Mouse (Mus musculus) embryonic fibroblast, embryonic 13.5 days (primary cell): ENCODE results near the gene Onecut3. TPM values are rescaled to one million over a fixed set of nuclear protein-coding genes. Genes with fewer than 3 reads are reported as not detected.

Experiments used
- H3K27ac ChIP-seq: 2 replicates; pipeline ENCODE4 v1.5.1; 2012; ENCODE audit warnings: low read length, control low read depth, inconsistent platforms; ENCODE audit not compliant: insufficient read depth
- H3K4me1 ChIP-seq: 2 replicates; pipeline ENCODE4 v1.6.1; 2011; ENCODE audit warnings: low read length; ENCODE audit not compliant: control insufficient read depth, insufficient read depth
- H3K4me3 ChIP-seq: 2 replicates; pipeline ENCODE4 v1.5.1; 2011; ENCODE audit warnings: mild to moderate bottlenecking, control low read depth, low read length; ENCODE audit not compliant: insufficient read depth
- CTCF ChIP-seq: IDR thresholded peaks from 2 replicates; pipeline ENCODE4 v1.5.1; 2011; ENCODE audit warnings: mild to moderate bottlenecking, control low read depth, low read length, moderate library complexity, borderline replicate concordance; ENCODE audit not compliant: insufficient read depth
- POLR2A ChIP-seq: IDR thresholded peaks from 2 replicates; pipeline ENCODE4 v1.6.1; 2011; ENCODE audit warnings: low read depth, mild to moderate bottlenecking, control low read depth, low read length, moderate library complexity
- polyA plus RNA-seq: library from polyadenylated mRNA; stranded (reverse); fragments of >200 nt; gene quantifications from 2 replicates; pipeline ENCODE4 v1.2.4, GENCODE M21; 2011; ENCODE audit warnings: low read depth; ENCODE audit not compliant: missing spikeins, insufficient read length

Onecut3 gene
- polyA plus RNA-seq, 1 experiment, result not detected

DNA sequence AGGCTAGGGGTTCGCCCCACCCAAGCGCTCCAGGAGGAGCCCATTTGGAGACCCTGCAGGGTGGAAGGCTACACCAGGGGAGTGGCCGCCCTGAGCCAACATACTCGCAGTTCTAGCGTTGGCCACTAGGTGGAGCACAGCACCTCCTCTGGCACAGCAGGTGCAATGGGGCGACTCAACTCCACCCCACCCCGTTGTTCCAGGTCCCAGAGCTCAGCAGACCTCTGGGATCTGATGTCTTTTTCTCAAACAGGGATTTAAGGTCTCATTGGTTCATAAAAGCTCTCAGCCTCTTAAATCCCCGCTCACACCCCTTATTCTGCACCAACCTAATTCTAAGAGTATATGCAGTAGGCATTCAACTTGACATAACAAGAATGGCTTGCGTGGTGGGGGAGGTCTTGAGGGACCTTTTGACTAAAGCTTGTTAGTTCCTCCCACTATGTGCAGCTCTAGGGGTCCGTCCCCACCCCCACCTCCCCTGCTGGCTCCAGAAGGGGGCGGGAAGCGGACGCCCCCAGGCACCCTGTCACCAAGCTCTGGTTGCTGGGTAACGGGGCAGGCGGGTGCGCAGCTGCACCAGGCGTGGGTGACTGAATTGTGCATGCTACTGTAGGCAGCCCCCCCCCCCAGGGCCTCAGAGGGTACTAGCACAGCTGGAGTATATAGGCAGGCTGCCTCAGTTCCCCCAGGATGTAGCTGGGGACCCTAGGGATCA lies 71.9 kb downstream of the Onecut3 start:
- Histone ChIP-seq H3K4me1 (no peaks in the 10 kb centered on the region), H3K27ac (no peak overlapping the region), H3K4me3 (no peak overlapping the region)
- TF ChIP-seq CTCF (peak; percentile 98), POLR2A (no peak)

Other genes with a start within 250 kb of the Onecut3 start
- gene Ndufs7, start 245.7 kb upstream of the Onecut3 start, polyA plus RNA-seq, result 65.5 and 65.7 TPM in 2 replicates
- 19.9 and 21.9 TPM in 2 replicates for gene Gamt, start 233.8 kb upstream of the Onecut3 start, polyA plus RNA-seq
- 117 and 142 TPM in 2 replicates for gene Dazap1, start 233.3 kb upstream of the Onecut3 start, polyA plus RNA-seq
- 2,340 and 2,493 TPM in 2 replicates for gene Rps15, start 202.4 kb upstream of the Onecut3 start, polyA plus RNA-seq
- gene Apc2, start 198.9 kb upstream of the Onecut3 start, polyA plus RNA-seq, result 2.5 and 3.7 TPM in 2 replicates
- gene 2310011J03Rik, start 174.3 kb upstream of the Onecut3 start, polyA plus RNA-seq, result 16.4 and 18.6 TPM in 2 replicates
- gene Pcsk4, start 165.3 kb upstream of the Onecut3 start, polyA plus RNA-seq, result 0.42 and 0.81 TPM in 2 replicates
- 1.5 and 1.7 TPM in 2 replicates for gene Reep6, start 164.9 kb upstream of the Onecut3 start, polyA plus RNA-seq
- gene Adamtsl5, start 146.4 kb upstream of the Onecut3 start, polyA plus RNA-seq, result 22.9 and 30.1 TPM in 2 replicates
- not detected in 2 replicates for gene Plk5, start 138.4 kb upstream of the Onecut3 start, polyA plus RNA-seq
- 39.1 and 40.4 TPM in 2 replicates for gene Mex3d, start 107.2 kb upstream of the Onecut3 start, polyA plus RNA-seq
- 83.3 and 99.1 TPM in 2 replicates for gene Mbd3, start 95.3 kb upstream of the Onecut3 start, polyA plus RNA-seq
- gene Uqcr11, start 88.0 kb upstream of the Onecut3 start, polyA plus RNA-seq, result 182 and 231 TPM in 2 replicates
- 64.8 and 72.9 TPM in 2 replicates for gene Tcf3, start 61.2 kb upstream of the Onecut3 start, polyA plus RNA-seq
- not detected in 2 replicates for gene Atp8b3, start 44.3 kb downstream of the Onecut3 start, polyA plus RNA-seq
- 19.4 and 21.9 TPM in 2 replicates for gene Rexo1, start 66.7 kb downstream of the Onecut3 start, polyA plus RNA-seq
- 15.5 and 15.9 TPM in 2 replicates for gene Klf16, start 82.5 kb downstream of the Onecut3 start, polyA plus RNA-seq
- 42.1 and 58.7 TPM in 2 replicates for gene Abhd17a, start 95.5 kb downstream of the Onecut3 start, polyA plus RNA-seq
- gene Scamp4, start 108.0 kb downstream of the Onecut3 start, polyA plus RNA-seq, result 57.3 and 62.2 TPM in 2 replicates
- 1.4 and 2.9 TPM in 2 replicates for gene Adat3, start 108.0 kb downstream of the Onecut3 start, polyA plus RNA-seq
- 0.63 and 0.91 TPM in 2 replicates for gene Gm49322, start 111.2 kb downstream of the Onecut3 start, polyA plus RNA-seq
- gene Csnk1g2, start 128.0 kb downstream of the Onecut3 start, polyA plus RNA-seq, result 92.4 and 105 TPM in 2 replicates
- 21.2 and 22.1 TPM in 2 replicates for gene Btbd2, start 162.2 kb downstream of the Onecut3 start, polyA plus RNA-seq
- gene Mknk2, start 183.3 kb downstream of the Onecut3 start, polyA plus RNA-seq, result 32.8 and 39.8 TPM in 2 replicates
- 40.9 and 56.0 TPM in 2 replicates for gene Mob3a, start 207.1 kb downstream of the Onecut3 start, polyA plus RNA-seq
- gene Izumo4, start 207.3 kb downstream of the Onecut3 start, polyA plus RNA-seq, result 24.6 and 38.5 TPM in 2 replicates
- gene Ap3d1, start 247.4 kb downstream of the Onecut3 start, polyA plus RNA-seq, result 116 and 155 TPM in 2 replicates